Mouse (Mus musculus) embryonic facial prominence, embryonic 15.5 days (tissue): ENCODE data around the gene Gm45623. TPM values are rescaled to one million over a fixed set of nuclear protein-coding genes. Genes with fewer than 3 reads are reported as not detected.

Experiments
- ATAC-seq: fragments of 200-750 bp; cut with Nextera tagmentation; 2 replicates; pipeline ENCODE4 v1.8.0; 2017; ENCODE audit warnings: low read depth, moderate TSS enrichment; ENCODE audit not compliant: insufficient number of reproducible peaks, low FRiP score, low TSS enrichment
- H3K27ac ChIP-seq: fragments of 300-500 bp; sonication (generic); replicated peaks from 2 replicates; pipeline ENCODE4 v1.5.1; 2015; ENCODE audit warnings: mild to moderate bottlenecking, inconsistent platforms
- H3K27me3 ChIP-seq: fragments of 300-500 bp; sonication (generic); 2 replicates; pipeline ENCODE4 v1.6.1; 2015; ENCODE audit warnings: inconsistent platforms
- H3K36me3 ChIP-seq: fragments of 300-500 bp; sonication (generic); 2 replicates; pipeline ENCODE4 v1.6.1; 2015; ENCODE audit warnings: mild to moderate bottlenecking, inconsistent platforms
- H3K4me1 ChIP-seq: fragments of 300-500 bp; sonication (generic); 2 replicates; pipeline ENCODE4 v1.6.1; 2015; ENCODE audit warnings: inconsistent platforms
- H3K4me2 ChIP-seq: fragments of 300-500 bp; sonication (generic); replicated peaks from 2 replicates; pipeline ENCODE4 v1.6.1; 2015; ENCODE audit warnings: mild to moderate bottlenecking, inconsistent platforms
- H3K4me3 ChIP-seq: fragments of 300-500 bp; sonication (generic); replicated peaks from 2 replicates; pipeline ENCODE4 v1.5.1; 2015; ENCODE audit warnings: mild to moderate bottlenecking, inconsistent platforms
- H3K9ac ChIP-seq: fragments of 300-500 bp; sonication (generic); 2 replicates; pipeline ENCODE4 v1.6.1; 2015; ENCODE audit warnings: inconsistent platforms
- H3K9me3 ChIP-seq: fragments of 300-500 bp; sonication (generic); replicated peaks from 2 replicates; pipeline ENCODE4 v1.6.1; 2016; ENCODE audit warnings: inconsistent platforms
- WGBS: fragments of 180-500 bp; shearing (Covaris S2); methylation state at CpG from one replicate; pipeline ENCODE4 v1.1.7; 2015; 5-methylcytosine and 5-hydroxymethylcytosine counted together
- polyA plus RNA-seq: library from polyadenylated mRNA; unstranded; fragments of >200 nt; fragmentation: Nextera tagmentation; extraction: Ambion mirVana; gene quantifications from 2 replicates; pipeline ENCODE4 v1.2.1, GENCODE M21; 2015

Gm45623 gene
- polyA plus RNA-seq, 1 experiment from 2014 or later: 0.99 TPM

- no peaks in the 10 kb centered on the region for H3K9me3 ChIP-seq
- H3K27ac ChIP-seq: no peak overlapping the region
- no peak overlapping the region for H3K9ac ChIP-seq
- 0 out of 2 replicates have a peak overlapping the region, but pooled peaks have one; percentile 4 for H3K4me2 ChIP-seq
- peaks cover 57% of the 10 kb centered on the region for H3K27me3 ChIP-seq
- WGBS: 23% methylated on average over 5 of the region's 5 CpGs
- H3K4me3 ChIP-seq: no peak overlapping the region
- ATAC-seq: no peak
- no peaks in the 10 kb centered on the region for H3K36me3 ChIP-seq
- H3K4me1 ChIP-seq: peaks cover 22% of the 10 kb centered on the region
Measured at GRCm38 (mm10) chr13:56751774-56752173, 1.9 kb downstream of the Gm45623 start.

- no peak for ATAC-seq
Measured at GRCm38 (mm10) chr13:56749377-56749776, 4.2 kb downstream of the Gm45623 start.

GRCm38 (mm10) chr13:56747554-56747953 is 6.1 kb downstream of the Gm45623 start:
- no peak overlapping the region for H3K9ac ChIP-seq
- no peak overlapping the region for H3K4me2 ChIP-seq
- H3K27ac ChIP-seq: peak overlapping the region; percentile 28; the same call in 1 of the 2 replicates
- H3K4me1 ChIP-seq: peaks cover 7% of the 10 kb centered on the region
- H3K4me3 ChIP-seq: no peak overlapping the region
- ATAC-seq: no peak
- H3K9me3 ChIP-seq: no peaks in the 10 kb centered on the region
- WGBS: 65% methylated on average over 8 of the region's 8 CpGs
- peaks cover 26% of the 10 kb centered on the region for H3K27me3 ChIP-seq
- H3K36me3 ChIP-seq: no peaks in the 10 kb centered on the region

More at GRCm38 (mm10) chr13:56749377-56749776, 4.2 kb downstream of the Gm45623 start:
- Histone ChIP-seq H3K4me3 (no peak overlapping the region), H3K4me2 (no peak overlapping the region), H3K36me3 (no peaks in the 10 kb centered on the region), H3K9ac (no peak overlapping the region), H3K9me3 (no peaks in the 10 kb centered on the region), H3K4me1 (peaks cover 22% of the 10 kb centered on the region), H3K27ac (no peak overlapping the region), H3K27me3 (peaks cover 44% of the 10 kb centered on the region)
- 90% methylated on average over 7 of the region's 7 CpGs for WGBS

DNA sequence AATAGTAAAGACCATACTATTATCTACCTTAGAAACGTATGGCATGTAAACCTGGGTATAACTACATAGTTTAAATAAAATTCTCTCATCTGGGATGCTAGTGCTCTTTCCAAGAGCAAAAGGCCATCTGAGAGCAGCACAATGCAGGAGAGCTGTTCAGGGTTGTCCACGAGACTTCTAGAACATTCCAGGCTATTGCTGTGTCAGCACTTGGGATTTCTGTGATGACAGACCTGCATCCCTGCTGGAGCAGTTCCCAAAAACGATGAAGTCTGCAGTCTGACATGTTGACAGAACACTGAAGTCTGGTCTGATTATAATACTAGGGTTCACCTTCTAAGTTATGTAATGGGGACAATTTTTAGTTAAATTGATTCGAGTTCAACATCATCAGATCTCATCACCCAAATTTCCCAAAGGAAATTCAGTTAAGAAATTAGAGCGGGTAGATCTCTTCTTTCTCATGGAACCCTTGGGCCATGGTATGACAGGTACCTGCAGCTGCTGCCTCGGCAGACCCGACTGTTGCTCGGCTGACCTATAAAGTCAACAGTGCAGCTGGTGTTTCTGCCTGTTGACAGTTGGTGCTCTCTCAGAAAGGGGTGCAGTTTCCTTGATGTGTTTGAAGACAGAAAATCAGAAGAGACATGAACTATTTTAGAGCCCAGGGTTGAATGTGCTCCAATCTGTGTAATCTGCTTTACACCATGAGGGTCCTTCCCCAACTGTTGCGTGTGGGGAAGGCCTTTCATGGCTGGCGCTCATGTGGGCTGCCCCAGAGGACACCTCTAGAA is 6.7 kb downstream of the Gm45623 start:
- H3K36me3 ChIP-seq: no peaks in the 10 kb centered on the region
- peaks cover 1% of the 10 kb centered on the region for H3K4me1 ChIP-seq
- no peak for ATAC-seq
- peak overlapping the region; percentile 28; the same call in 1 of the 2 replicates for H3K27ac ChIP-seq
- peaks cover 19% of the 10 kb centered on the region for H3K27me3 ChIP-seq
- no peak overlapping the region for H3K9ac ChIP-seq
- WGBS: 57% methylated on average over 10 of the region's 10 CpGs
- H3K9me3 ChIP-seq: no peaks in the 10 kb centered on the region
- no peak overlapping the region for H3K4me2 ChIP-seq
- H3K4me3 ChIP-seq: no peak overlapping the region

GRCm38 (mm10) chr13:56742325-56742901 is 11.2 kb downstream of the Gm45623 start:
- Histone ChIP-seq H3K27me3 (no peaks in the 10 kb centered on the region), H3K4me2 (no peak overlapping the region), H3K9me3 (no peaks in the 10 kb centered on the region), H3K27ac (no peak overlapping the region), H3K9ac (no peak overlapping the region), H3K4me3 (no peak overlapping the region), H3K4me1 (no peaks in the 10 kb centered on the region), H3K36me3 (peaks cover 27% of the 10 kb centered on the region)
- no peak for ATAC-seq
- WGBS: 74% methylated on average over 6 of the region's 6 CpGs

GRCm38 (mm10) chr13:56741691-56742090 is 11.9 kb downstream of the Gm45623 start:
- no peak overlapping the region for H3K4me2 ChIP-seq
- H3K27ac ChIP-seq: no peak overlapping the region
- no peaks in the 10 kb centered on the region for H3K27me3 ChIP-seq
- H3K4me1 ChIP-seq: no peaks in the 10 kb centered on the region
- no peak overlapping the region for H3K4me3 ChIP-seq
- peaks cover 27% of the 10 kb centered on the region for H3K36me3 ChIP-seq
- WGBS: 84% methylated on average over 7 of the region's 7 CpGs
- H3K9me3 ChIP-seq: no peaks in the 10 kb centered on the region
- no peak overlapping the region for H3K9ac ChIP-seq
- ATAC-seq: no peak

- ATAC-seq: no peak
- Histone ChIP-seq H3K27ac (no peak overlapping the region), H3K27me3 (no peaks in the 10 kb centered on the region), H3K36me3 (peaks cover 34% of the 10 kb centered on the region), H3K9ac (no peak overlapping the region), H3K4me3 (no peak overlapping the region), H3K4me2 (no peak overlapping the region), H3K4me1 (no peaks in the 10 kb centered on the region), H3K9me3 (no peaks in the 10 kb centered on the region)
- 88% methylated on average over 6 of the region's 6 CpGs for WGBS
Measured at GRCm38 (mm10) chr13:56740496-56740895, 13.1 kb downstream of the Gm45623 start.

GRCm38 (mm10) chr13:56739556-56739955 is 14.1 kb downstream of the Gm45623 start:
- H3K4me3 ChIP-seq: no peak overlapping the region
- no peak for ATAC-seq
- H3K27ac ChIP-seq: no peak overlapping the region
- no peak overlapping the region for H3K9ac ChIP-seq
- H3K4me2 ChIP-seq: no peak overlapping the region
- no peaks in the 10 kb centered on the region for H3K9me3 ChIP-seq
- peaks cover 43% of the 10 kb centered on the region for H3K36me3 ChIP-seq
- no peaks in the 10 kb centered on the region for H3K4me1 ChIP-seq
- 96% methylated on average over 5 of the region's 5 CpGs for WGBS
- no peaks in the 10 kb centered on the region for H3K27me3 ChIP-seq

DNA sequence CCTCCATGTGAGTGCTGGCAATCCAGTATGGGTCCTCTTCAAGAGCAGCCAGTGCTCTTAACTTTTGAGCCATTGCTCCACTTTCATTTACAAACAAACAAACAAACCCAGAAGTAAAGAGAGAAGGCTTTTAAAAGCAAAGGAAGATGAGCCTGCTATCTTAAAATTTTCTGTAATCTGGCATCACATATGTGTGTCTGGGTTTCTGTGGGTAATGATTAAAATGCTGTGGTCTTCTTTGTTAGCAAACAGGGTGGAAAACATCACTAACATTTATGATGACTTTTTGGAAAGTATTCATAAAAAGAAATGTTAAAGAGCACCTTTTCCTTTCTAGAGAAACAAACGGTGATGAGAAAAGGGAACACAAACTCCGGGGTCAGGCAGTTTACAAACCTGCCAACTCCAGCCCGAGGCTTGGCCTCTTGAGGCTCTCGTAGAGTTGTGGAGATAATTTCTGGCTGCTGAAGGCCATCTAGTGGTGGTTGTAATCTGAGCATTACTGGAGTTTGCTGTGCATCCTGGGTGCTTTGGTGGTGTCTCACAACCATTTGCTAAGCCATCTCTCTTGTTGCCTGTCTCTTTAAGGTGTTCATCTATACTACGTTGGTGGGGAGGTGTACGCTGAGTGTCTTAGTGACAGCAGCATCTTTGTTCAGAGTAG is 18.3 kb downstream of the Gm45623 start:
- H3K27ac ChIP-seq: no peak overlapping the region
- 55% methylated on average over 6 of the region's 6 CpGs for WGBS
- no peak overlapping the region for H3K4me3 ChIP-seq
- no peaks in the 10 kb centered on the region for H3K27me3 ChIP-seq
- ATAC-seq: no peak
- H3K4me2 ChIP-seq: no peak overlapping the region
- no peaks in the 10 kb centered on the region for H3K4me1 ChIP-seq
- peaks cover 73% of the 10 kb centered on the region for H3K36me3 ChIP-seq
- no peak overlapping the region for H3K9ac ChIP-seq
- no peaks in the 10 kb centered on the region for H3K9me3 ChIP-seq

DNA sequence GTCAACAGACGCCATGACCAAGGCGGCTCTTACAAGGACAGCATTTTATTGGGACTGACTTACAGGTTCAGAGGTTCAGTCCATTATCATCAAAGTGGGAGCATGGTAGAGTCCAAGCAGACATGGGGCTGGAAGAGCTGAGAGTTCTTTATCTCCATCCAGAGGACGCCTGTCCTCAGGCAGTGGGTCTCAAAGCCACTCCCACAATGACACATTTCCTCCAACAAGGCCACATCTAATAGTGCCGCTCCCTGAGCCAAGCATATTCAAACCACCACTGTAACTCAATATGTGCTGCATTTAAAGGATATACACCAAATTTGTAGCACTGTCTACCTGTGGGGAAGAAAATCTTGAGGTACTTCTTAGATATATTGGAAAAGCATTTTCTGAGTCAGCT is 19.0 kb downstream of the Gm45623 start:
- Histone ChIP-seq H3K27me3 (no peaks in the 10 kb centered on the region), H3K27ac (no peak overlapping the region), H3K9ac (no peak overlapping the region), H3K9me3 (no peaks in the 10 kb centered on the region), H3K4me3 (no peak overlapping the region), H3K36me3 (peaks cover 73% of the 10 kb centered on the region), H3K4me2 (no peak overlapping the region), H3K4me1 (no peaks in the 10 kb centered on the region)
- no peak for ATAC-seq
- WGBS: 83% methylated on average over 4 of the region's 4 CpGs

DNA sequence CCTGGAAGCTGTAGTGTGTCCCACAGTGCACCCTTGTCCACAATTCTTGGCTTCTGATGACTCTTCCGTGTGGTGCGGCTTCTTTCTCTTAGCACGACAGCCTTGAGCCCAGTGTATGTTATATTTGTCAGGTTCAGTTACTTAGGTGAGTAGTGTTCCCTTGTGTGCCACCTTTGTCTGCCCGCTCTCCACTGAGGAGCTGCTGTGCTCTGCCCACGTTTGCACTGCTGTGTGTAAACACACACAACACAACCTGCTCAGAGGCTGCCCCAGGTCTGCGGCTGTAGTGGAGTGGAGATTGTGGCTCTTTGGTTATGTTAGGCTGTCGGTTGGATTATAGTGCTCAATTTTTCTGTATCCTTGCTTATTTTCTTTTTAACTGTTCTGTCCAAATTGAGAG is 24.6 kb downstream of the Gm45623 start:
- H3K27me3 ChIP-seq: no peaks in the 10 kb centered on the region
- H3K9ac ChIP-seq: no peak overlapping the region
- H3K36me3 ChIP-seq: peaks cover 73% of the 10 kb centered on the region
- no peaks in the 10 kb centered on the region for H3K4me1 ChIP-seq
- H3K4me3 ChIP-seq: no peak overlapping the region
- no peaks in the 10 kb centered on the region for H3K9me3 ChIP-seq
- no peak overlapping the region for H3K4me2 ChIP-seq
- ATAC-seq: no peak
- 92% methylated on average over 7 of the region's 7 CpGs for WGBS
- no peak overlapping the region for H3K27ac ChIP-seq
